Mouse (Mus musculus): ENCODE measurements around the gene Dhfr. TPM values are rescaled to one million over a fixed set of nuclear protein-coding genes. Genes with fewer than 3 reads are reported as not detected.
"Not testable (repeated sequence)": the region's sequence is repeated elsewhere in the genome, so short reads cannot be mapped to it uniquely, and the experiment has no call there.

Dhfr gene
- total RNA-seq, 1 experiment from 2014 or later, result 29.4 TPM

DNA sequence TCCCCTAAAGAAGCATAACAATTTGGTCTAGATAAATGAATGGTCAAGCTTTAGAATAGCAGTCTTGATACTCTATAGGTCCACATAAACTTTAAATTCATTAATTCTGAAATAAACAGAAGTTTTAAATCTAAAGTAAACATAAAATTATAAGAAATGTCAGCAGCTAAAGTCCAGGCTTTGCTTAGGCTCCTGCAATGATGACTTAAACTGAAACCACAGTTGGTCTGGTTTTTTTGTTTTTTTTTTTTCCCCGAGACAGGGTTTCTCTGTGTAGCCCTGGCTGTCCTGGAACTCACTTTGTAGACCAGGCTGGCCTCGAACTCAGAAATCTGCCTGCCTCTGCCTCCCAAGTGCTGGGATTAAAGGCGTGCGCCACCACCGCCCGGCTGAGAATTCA is 16.9 kb downstream of the Dhfr start:
- ATAC-seq (replicated peaks; ENCODE audit: low read depth, poor library complexity, severe bottlenecking), result not testable (repeated sequence)

DNA sequence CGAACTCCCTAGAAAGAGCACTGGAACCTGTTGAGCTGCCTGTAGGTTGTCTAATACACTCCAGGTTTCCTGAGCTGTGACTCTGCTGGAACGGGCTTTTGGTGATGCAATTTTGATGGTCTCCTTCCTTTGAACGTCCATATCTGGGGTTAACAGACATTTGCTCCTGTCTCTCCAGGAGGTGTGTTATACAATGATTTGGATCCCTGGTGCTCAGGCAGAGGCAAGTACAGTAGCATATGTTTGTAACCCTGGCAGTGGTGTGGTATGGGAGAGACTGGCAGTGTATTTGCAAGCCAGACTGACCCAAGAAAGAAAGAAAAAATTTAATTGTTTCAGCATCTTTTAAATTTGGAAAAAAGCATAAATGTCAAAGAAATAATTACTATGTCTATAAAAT is 32.8 kb downstream of the Dhfr start:
- no peak for ATAC-seq (replicated peaks; ENCODE audit: low read depth, poor library complexity, severe bottlenecking)

DNA sequence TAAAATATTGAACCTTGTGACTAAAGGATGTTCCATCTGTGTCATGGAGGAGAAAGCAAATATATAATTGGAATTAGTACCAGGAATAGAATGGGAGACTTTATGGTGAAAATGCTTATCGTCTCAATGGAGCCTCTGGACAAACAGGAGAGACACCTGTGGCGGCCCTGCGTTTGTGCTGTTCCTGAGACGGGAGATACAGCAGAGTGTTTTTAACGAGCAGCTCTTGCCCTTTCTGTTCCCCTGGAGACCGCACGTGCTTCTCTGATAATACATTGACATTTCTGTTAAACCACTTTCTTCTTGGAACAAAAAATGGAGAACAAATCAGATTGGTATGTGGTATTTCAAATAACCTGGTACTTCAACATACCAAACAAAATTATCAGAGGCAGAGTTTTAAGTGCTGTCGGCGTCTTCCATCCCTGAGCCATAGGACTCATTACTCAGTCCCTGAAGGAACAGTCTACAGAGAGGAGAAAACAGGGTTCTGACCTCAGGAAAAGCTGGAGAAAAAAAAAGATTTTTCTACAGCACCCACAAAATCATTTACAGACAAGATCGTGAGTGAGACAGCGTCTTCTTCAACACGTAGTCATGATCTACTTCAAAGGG is 38.6 kb downstream of the Dhfr start:
- no peak for ATAC-seq (replicated peaks; ENCODE audit: low read depth, poor library complexity, severe bottlenecking)

DNA sequence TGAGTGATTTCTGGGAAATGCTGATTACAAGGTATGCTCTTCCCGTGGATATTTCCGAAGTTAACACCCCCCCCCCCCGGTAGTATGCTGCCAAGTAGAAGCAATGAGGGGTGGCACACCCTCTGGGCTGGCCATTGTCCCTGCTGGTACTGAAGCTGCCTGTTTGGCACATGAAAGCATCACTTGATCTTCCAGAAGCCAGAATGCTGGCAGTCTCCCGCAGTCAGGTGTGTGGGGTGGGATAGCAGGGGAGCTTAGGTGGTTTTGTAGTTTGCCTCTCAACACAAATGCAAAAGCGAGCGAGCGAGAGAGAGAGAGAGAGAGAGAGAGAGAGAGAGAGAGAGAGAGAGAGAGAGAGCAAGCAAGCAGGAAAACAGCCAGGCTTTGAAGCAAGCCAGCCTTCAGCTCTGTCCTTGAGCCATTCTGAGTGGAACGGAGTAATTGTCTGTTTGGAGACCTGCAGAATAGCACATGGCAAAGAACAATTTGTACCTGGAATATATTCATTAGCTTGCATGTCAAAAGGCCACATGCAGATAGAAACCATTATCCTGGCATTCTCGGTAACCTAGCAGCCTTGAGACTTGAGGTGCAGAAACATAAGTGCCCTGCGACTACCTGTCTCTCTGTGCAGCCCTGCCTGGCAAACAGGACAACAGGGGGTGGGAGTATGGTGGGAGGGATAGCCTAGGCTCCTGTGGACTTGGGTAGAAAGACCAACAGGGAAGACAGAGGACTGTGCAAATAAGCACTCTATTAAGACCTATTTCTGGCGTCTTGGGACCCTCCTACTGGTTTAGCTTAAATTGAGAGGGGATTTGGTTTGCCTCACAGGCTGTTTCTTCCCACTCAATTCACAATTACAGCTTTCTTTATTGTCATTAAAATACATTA is 44.2 kb downstream of the Dhfr start:
- no peak for ATAC-seq (replicated peaks; ENCODE audit: low read depth, poor library complexity, severe bottlenecking)

DNA sequence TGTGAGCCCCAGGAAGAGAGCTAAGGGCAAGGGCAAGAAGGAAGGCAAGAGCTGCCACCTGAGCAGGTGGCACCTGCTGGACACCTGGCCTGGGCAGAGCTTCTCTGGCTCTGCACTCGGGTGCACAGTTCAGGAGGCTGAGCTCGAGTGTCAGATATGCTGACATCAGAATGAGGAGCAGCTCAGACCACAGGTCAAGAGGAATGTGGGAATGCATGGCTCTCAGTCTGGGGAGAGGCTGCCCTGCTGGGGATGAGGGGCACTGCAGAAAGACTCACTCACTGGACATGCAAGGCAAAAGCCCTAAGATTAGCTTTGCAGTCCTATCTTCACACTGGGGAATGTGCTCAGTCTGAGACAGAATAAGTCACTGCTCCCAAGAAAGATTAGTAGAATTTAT is 47.5 kb downstream of the Dhfr start:
- no peak for ATAC-seq (replicated peaks; ENCODE audit: low read depth, poor library complexity, severe bottlenecking)

DNA sequence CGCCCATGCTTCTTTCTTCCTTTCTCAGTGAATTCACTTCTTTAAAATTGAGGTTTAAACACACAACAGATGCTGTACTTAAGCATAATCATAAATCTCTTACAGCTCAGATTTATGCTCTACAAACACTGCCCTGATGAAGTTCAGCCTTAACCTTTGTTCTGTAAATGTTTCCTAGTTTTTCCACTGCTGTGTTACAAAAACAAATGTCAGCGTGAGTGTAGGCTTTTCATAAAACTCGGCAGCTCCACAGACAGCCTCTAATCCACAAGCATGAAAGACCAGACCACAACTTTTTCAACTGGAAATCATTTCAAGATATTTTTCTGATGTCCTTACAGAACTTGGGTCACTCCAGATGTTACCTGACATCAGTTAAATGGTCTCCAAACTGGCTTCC is 49.0 kb downstream of the Dhfr start:
- no peak for ATAC-seq (replicated peaks; ENCODE audit: low read depth, poor library complexity, severe bottlenecking)

DNA sequence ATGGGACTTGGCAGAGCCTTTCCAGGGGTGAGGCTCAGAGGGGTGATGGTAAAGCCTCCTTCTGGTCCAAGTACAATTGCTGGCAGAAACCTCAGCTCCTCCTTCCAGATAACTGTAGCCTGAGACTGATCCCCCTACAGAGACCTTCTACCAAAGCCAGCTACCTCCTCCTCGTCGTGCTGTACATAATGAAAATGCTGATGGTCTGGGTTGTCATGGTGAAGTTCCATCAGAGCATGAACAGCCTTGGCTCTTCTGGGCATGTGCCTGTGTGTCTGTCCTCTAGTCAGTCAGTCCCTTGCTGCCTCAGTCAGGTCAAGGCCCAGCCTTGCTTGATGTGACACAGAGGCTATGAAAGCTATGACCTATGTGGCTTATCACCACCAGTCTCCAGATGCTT is 56.0 kb downstream of the Dhfr start:
- ATAC-seq (replicated peaks; ENCODE audit: low read depth, poor library complexity, severe bottlenecking), result no peak

DNA sequence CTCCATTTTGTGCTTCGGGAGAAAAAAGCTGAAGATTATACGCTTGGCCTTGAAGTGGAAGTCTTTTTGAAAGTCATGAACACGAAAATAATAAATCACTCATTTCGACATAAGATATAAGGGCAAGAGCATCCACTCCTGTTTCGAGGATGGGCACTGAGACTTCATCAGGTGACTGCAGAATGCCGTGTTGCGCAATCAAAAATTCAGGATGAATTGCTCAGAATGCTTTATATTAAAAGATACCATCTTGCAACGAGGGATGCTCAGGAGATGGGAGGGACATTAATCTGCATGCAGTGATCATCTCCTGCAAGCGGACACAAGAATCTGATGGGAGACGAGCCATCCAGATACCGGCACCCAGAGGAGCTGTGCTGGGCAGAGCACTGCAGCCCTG is 65.1 kb downstream of the Dhfr start:
- ATAC-seq (replicated peaks; ENCODE audit: low read depth, poor library complexity, severe bottlenecking), result no peak

DNA sequence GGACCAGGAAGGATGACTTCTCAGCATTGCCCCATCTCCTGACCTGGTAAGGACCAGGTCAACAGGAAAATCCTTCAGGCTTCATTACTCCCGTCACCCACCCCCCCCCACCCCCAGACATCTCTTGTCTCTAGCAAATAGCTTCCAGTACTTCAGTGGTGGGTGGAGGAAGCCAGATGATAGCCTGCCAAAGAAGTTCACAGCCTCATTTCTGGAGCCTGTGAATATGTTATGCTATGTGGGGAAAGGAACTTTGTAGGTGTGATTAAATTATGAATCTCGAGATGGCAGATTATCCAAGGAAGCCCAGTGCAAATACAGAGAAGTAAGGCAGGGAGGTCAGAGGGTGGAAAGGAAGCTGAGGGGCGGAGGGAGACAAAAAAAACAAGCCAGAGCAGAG is 69.2 kb downstream of the Dhfr start:
- ATAC-seq (replicated peaks; ENCODE audit: low read depth, poor library complexity, severe bottlenecking), result no peak

DNA sequence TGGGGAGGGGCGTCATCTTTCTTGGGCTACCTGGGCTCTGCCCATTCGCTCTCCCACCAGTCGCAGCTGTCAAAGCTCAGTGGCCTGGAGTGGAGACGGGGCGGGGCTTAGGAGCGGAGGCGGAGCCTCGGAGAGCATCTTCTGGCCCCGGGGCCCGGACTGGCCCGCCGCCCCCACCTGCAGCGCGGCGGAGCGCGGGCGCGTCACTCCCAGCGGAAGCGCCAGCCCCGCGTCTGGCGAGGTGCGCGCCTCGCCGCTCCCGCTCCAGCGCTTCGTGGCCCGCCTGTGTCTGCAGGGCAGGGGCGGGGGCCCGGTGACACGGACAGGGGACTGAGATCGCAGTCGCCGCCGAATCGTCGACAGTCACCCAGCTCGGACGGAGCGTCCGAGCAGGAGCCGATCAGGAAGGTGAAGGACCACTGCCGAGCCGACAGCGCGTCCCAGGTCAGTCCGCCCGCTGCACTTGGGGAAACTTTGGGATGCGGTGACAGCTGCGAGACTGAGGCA is 71.3 kb downstream of the Dhfr start, which contains the start of gene Ankrd34b:
Ankrd34b (plus strand) TSS at position 139 of the 507 bp plus-strand sequence.
- ATAC-seq (replicated peaks; ENCODE audit: low read depth, poor library complexity, severe bottlenecking), result peak; percentile 60

DNA sequence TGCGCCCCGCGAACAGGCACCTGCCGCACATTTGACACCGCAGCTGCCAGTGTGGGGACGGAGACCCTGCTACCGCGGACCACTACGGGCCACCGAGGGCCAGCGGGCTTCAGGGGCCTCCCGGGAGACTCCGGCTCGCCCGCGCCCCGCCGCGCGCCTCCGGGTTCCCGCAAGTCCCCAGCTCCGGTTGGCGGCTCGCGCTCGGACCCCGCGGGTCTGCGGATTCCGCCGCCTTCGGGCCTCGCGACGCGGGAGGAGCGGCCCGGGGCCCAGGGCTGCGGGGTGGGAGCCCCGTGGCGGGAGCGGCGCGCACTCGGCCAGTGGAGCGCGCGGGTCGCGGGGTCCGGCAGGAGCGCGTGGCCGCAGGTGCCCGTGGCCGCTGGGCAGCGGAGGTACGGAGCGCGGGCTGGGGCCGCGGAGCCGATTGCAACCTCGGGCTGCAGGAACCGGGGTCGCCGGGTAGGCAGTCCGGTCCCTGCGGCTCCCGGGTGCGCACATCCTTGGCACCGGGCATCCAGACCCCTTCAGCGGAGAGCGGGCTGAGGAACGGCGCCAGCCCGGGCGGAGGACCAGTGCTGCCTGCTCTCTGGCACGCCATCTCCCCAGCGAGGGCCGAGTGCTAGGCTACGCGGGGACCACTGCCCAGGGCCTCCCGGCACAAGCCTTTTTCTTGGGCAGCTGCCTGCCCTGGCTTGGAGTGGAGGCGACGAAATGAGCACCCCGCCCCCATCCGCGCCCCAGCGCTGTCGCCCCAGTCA is 71.9 kb downstream of the Dhfr start:
- ATAC-seq (replicated peaks; ENCODE audit: low read depth, poor library complexity, severe bottlenecking), result 0 out of 2 replicates have a peak, but pooled peaks have one; percentile 6

DNA sequence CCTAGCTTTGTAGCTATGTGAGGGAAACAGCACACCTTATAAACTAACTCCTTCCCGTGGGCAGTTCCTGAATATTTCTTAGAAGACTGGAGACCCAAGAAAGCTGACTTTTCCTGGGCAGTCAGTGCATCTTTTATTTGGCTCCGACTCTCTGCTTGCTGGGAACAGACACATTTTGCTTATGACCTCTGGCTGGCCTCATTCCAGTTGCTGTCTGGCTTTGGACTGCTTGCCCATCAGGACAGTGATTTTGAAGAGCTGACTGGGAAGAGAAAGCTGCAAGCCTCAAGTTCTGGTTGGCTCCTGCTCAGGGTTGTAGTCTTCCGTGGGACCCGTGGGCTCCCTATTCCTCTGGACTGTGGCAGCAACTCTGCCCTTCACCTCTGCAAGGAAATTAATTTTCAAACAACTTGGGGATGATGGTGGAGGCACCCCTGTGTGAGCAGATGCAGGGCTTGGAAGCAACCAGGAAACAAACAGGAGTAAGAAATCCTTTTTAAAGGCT is 72.9 kb downstream of the Dhfr start:
- no peak for ATAC-seq (replicated peaks; ENCODE audit: low read depth, poor library complexity, severe bottlenecking)

Other genes with a start within 250 kb of the Dhfr start
- 0.09 TPM in 1 of 2 replicates, not detected in the other for gene Rasgrf2, start 223.1 kb upstream of the Dhfr start, total RNA-seq (2017)
- not detected in 2 replicates for gene Gm20379, start 48.7 kb upstream of the Dhfr start, total RNA-seq (2017)
- 52.4 and 52.6 TPM in 2 replicates for gene Msh3, start 277 bp downstream of the Dhfr start, total RNA-seq (2017)
- gene Ankrd34b, start 71.2 kb downstream of the Dhfr start, total RNA-seq (2017), result not detected in 2 replicates
- gene Fam151b, start 129.3 kb downstream of the Dhfr start, total RNA-seq (2017), result 4.1 and 5.5 TPM in 2 replicates
- 6.7 and 6.9 TPM in 2 replicates for gene Zfyve16, start 176.1 kb downstream of the Dhfr start, total RNA-seq (2017)
- not detected in 2 replicates for gene Spz1, start 221.4 kb downstream of the Dhfr start, total RNA-seq (2017)